Mouse (Mus musculus) heart, embryonic 16.5 days (tissue): ENCODE results near the gene Prlhr. TPM values are rescaled to one million over a fixed set of nuclear protein-coding genes. Genes with fewer than 3 reads are reported as not detected.

ENCODE experiments used
- ATAC-seq: fragments of 200-750 bp; cut with Nextera tagmentation; replicated peaks from 2 replicates; pipeline ENCODE4 v1.8.0; 2017; ENCODE audit warnings: moderate number of reproducible peaks; ENCODE audit not compliant: insufficient read depth, low FRiP score; ENCODE audit errors: extremely low read depth
- H3K27ac ChIP-seq: fragments of 300-500 bp; sonication (generic); 2 replicates; pipeline ENCODE4 v1.5.1; 2014; ENCODE audit warnings: mild to moderate bottlenecking, low read length, control low read depth, moderate library complexity
- H3K27me3 ChIP-seq: fragments of 300-500 bp; sonication (generic); 2 replicates; pipeline ENCODE4 v1.6.1; 2014; ENCODE audit warnings: low read length, mixed read lengths; ENCODE audit not compliant: control insufficient read depth, insufficient read depth
- H3K36me3 ChIP-seq: fragments of 300-500 bp; sonication (generic); 2 replicates; pipeline ENCODE4 v1.6.1; 2014; ENCODE audit not compliant: control insufficient read depth, insufficient read depth
- H3K4me1 ChIP-seq: fragments of 300-500 bp; sonication (generic); 2 replicates; pipeline ENCODE4 v1.6.1; 2014; ENCODE audit warnings: low read length, mixed read lengths; ENCODE audit not compliant: control insufficient read depth, insufficient read depth
- H3K4me2 ChIP-seq: fragments of 300-500 bp; sonication (generic); 2 replicates; pipeline ENCODE4 v1.6.1; 2014; ENCODE audit warnings: low read depth, mild to moderate bottlenecking, control low read depth, low read length
- H3K4me3 ChIP-seq: fragments of 300-500 bp; sonication (generic); 2 replicates; pipeline ENCODE4 v1.5.1; 2014; ENCODE audit warnings: mild to moderate bottlenecking, control low read depth, low read length
- H3K9ac ChIP-seq: fragments of 300-500 bp; sonication (generic); 2 replicates; pipeline ENCODE4 v1.6.1; 2014; ENCODE audit warnings: low read length, control low read depth
- H3K9me3 ChIP-seq: fragments of 300-500 bp; sonication (generic); replicated peaks from 2 replicates; pipeline ENCODE4 v1.6.1; 2016; ENCODE audit warnings: low read length; ENCODE audit not compliant: control insufficient read depth
- WGBS: fragments of 180-500 bp; shearing (Covaris S2); extraction: QIAGEN DNeasy Blood & Tissue Kit; methylation state at CpG from one replicate; pipeline ENCODE4 v1.1.7; 2014; 5-methylcytosine and 5-hydroxymethylcytosine counted together
- polyA plus RNA-seq: library from polyadenylated mRNA; unstranded; fragments of >200 nt; fragmentation: Nextera tagmentation; extraction: Ambion mirVana; gene quantifications from 2 replicates; pipeline ENCODE4 v1.2.1, GENCODE M21; 2015

Prlhr gene
- polyA plus RNA-seq, 1 experiment from 2014 or later, result not detected

- Histone ChIP-seq H3K9ac (no peak overlapping the region), H3K4me3 (no peak overlapping the region), H3K4me1 (peaks cover 7% of the 10 kb centered on the region), H3K27ac (no peak overlapping the region), H3K4me2 (no peak overlapping the region), H3K27me3 (0 out of 2 replicates have a peak, but pooled peaks cover 2% of the 10 kb centered on the region), H3K36me3 (no peaks in the 10 kb centered on the region), H3K9me3 (no peaks in the 10 kb centered on the region)
- WGBS, result 66% methylated on average over 2 of the region's 2 CpGs
- no peak for ATAC-seq
Observed at GRCm38 (mm10) chr19:60459071-60459470, 9.0 kb downstream of the Prlhr start.

GRCm38 (mm10) chr19:60455791-60456190 lies 12.3 kb downstream of the Prlhr start:
- Histone ChIP-seq H3K36me3 (no peaks in the 10 kb centered on the region), H3K9me3 (no peaks in the 10 kb centered on the region), H3K27me3 (no peaks in the 10 kb centered on the region), H3K4me3 (no peak overlapping the region), H3K9ac (no peak overlapping the region), H3K4me2 (no peak overlapping the region), H3K4me1 (no peaks in the 10 kb centered on the region), H3K27ac (no peak overlapping the region)
- WGBS, result 80% methylated on average over 1 of the region's 1 CpGs
- ATAC-seq, result no peak

- no peak overlapping the region for H3K9ac ChIP-seq
- H3K27ac ChIP-seq, result no peak overlapping the region
- H3K4me1 ChIP-seq, result 0 out of 2 replicates have a peak, but pooled peaks cover 4% of the 10 kb centered on the region
- no peak overlapping the region for H3K4me3 ChIP-seq
- no peak overlapping the region for H3K4me2 ChIP-seq
- ATAC-seq, result no peak
- no peaks in the 10 kb centered on the region for H3K36me3 ChIP-seq
- no peaks in the 10 kb centered on the region for H3K9me3 ChIP-seq
- no peaks in the 10 kb centered on the region for H3K27me3 ChIP-seq
Observed at GRCm38 (mm10) chr19:60440531-60440930, 27.6 kb downstream of the Prlhr start.

- H3K4me1 ChIP-seq, result 0 out of 2 replicates have a peak, but pooled peaks cover 4% of the 10 kb centered on the region
- no peaks in the 10 kb centered on the region for H3K36me3 ChIP-seq
- H3K9ac ChIP-seq, result no peak overlapping the region
- H3K4me3 ChIP-seq, result no peak overlapping the region
- no peak overlapping the region for H3K4me2 ChIP-seq
- no peaks in the 10 kb centered on the region for H3K9me3 ChIP-seq
- no peak overlapping the region for H3K27ac ChIP-seq
- H3K27me3 ChIP-seq, result no peaks in the 10 kb centered on the region
- no peak for ATAC-seq
- 30% methylated on average over 5 of the region's 5 CpGs for WGBS
Observed at GRCm38 (mm10) chr19:60440083-60440482, 28.0 kb downstream of the Prlhr start.

GRCm38 (mm10) chr19:60437566-60438241 lies 30.4 kb downstream of the Prlhr start:
- Histone ChIP-seq H3K9me3 (no peaks in the 10 kb centered on the region), H3K9ac (no peak overlapping the region), H3K4me2 (no peak overlapping the region), H3K36me3 (no peaks in the 10 kb centered on the region), H3K4me1 (0 out of 2 replicates have a peak, but pooled peaks cover 4% of the 10 kb centered on the region), H3K27me3 (no peaks in the 10 kb centered on the region), H3K4me3 (no peak overlapping the region), H3K27ac (no peak overlapping the region)
- WGBS, result 43% methylated on average over 6 of the region's 6 CpGs
- no peak for ATAC-seq

GRCm38 (mm10) chr19:60432347-60433129 lies 35.6 kb downstream of the Prlhr start:
- Histone ChIP-seq H3K36me3 (no peaks in the 10 kb centered on the region), H3K27ac (no peak overlapping the region), H3K4me1 (no peaks in the 10 kb centered on the region), H3K4me2 (no peak overlapping the region), H3K4me3 (no peak overlapping the region), H3K9me3 (no peaks in the 10 kb centered on the region), H3K27me3 (no peaks in the 10 kb centered on the region), H3K9ac (no peak overlapping the region)
- ATAC-seq, result no peak
- 74% methylated on average over 6 of the region's 6 CpGs for WGBS

GRCm38 (mm10) chr19:60417611-60418010 lies 50.5 kb downstream of the Prlhr start:
- Histone ChIP-seq H3K9ac (no peak overlapping the region), H3K4me3 (no peak overlapping the region), H3K4me2 (no peak overlapping the region), H3K36me3 (no peaks in the 10 kb centered on the region), H3K27ac (no peak overlapping the region), H3K4me1 (no peaks in the 10 kb centered on the region), H3K27me3 (no peaks in the 10 kb centered on the region), H3K9me3 (no peaks in the 10 kb centered on the region)
- no peak for ATAC-seq
- 50% methylated on average over 1 of the region's 1 CpGs for WGBS

Other genes starting within 250 kb of the Prlhr start
- gene Fam204a, start 241.6 kb downstream of the Prlhr start, polyA plus RNA-seq, result 28.9 and 34.7 TPM in 2 replicates
- 13.1 and 13.7 TPM in 2 replicates for gene Cacul1, start 112.7 kb upstream of the Prlhr start, polyA plus RNA-seq